Mouse (Mus musculus) CD4-positive, CD25-positive, alpha-beta regulatory T cell, adult 4 months (primary cell): ENCODE measurements around the gene Ppp6r2. TPM values are rescaled to one million over a fixed set of nuclear protein-coding genes. Genes with fewer than 3 reads are reported as not detected.

Source experiments
- ATAC-seq: one replicate; pipeline ENCODE4 v1.8.0; 2017
- polyA plus RNA-seq, 2 experiments: library from polyadenylated mRNA; unstranded; fragments of 100-300 nt; shearing (Covaris generic); gene quantifications; one replicate each; pipeline ENCODE4 v1.2.1; 2017

The Ppp6r2 gene
- polyA plus RNA-seq = 10 to 100 TPM; 25.3 to 28.0 TPM

GRCm38 (mm10) chr15:89210915-89211715 is at the start of gene Ppp6r2:
Gene Ppp6r2, plus strand, starts transcription at chr15:89211553.
- ATAC-seq = peak; percentile 54

DNA sequence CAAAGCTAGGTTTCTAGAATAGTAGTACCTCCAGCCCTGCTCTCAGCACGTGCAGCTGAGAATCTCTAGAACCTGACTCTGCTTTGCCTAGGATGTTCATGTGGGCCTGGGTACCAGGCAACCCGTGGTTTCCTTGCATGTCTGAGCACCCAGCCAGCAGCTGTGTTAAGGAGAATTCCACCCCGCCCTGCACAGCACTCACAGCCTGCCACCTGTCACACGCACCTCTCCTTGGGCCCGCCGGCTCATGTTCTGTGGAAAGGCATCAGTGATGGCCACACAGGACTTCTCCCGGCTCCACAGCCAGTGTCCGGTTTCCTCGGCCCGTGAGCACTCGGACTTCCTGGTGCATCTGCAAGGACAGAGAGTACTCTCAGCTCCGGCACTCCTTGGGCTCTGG is 45.9 kb upstream of the Ppp6r2 start:
- no peak for ATAC-seq

DNA sequence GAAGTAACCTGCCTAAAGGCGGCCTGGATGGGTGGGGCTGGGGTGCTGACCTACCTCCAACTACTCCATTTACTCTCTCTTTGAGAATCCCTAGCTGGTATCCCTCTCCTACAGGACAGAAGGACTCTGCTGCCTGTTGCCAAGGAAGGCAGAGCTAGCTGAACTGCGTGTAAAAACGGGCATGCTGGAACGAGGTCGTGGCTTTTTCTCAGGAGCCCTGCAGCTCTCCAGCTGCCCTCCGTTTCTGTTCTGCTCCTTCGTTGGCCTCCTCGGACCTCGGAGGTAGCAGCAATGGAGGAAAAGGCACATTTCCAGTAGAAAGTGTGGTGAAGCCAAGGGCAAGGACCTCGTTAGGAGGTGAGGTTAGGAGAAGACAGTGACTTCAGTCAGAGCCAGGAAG is 42.4 kb upstream of the Ppp6r2 start:
- no peak for ATAC-seq

GRCm38 (mm10) chr15:89169431-89169830 is 41.9 kb upstream of the Ppp6r2 start:
- ATAC-seq = no peak

DNA sequence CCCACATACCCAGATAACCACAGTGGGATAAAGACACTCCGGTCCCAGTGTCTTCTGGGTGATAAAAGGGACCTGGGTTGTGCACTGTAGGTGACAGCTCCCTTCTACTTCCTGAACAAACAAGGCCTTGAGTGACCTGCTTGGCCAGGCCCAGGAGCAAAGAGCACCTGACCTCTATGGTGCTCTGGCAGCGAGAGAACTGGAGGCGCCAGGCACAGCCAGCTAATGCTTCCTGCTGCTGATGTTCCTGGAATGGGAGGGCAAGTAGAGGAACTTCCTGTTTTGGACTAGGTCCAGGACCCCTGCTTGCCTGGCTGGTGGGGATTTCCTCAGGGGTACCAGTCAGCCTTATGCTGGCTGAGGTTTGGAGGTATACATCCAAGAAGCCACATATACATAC is 41.3 kb upstream of the Ppp6r2 start:
- ATAC-seq = no peak

- no peak for ATAC-seq
These were observed 39.8 kb upstream of the Ppp6r2 start for GRCm38 (mm10) chr15:89171526-89172051.

DNA sequence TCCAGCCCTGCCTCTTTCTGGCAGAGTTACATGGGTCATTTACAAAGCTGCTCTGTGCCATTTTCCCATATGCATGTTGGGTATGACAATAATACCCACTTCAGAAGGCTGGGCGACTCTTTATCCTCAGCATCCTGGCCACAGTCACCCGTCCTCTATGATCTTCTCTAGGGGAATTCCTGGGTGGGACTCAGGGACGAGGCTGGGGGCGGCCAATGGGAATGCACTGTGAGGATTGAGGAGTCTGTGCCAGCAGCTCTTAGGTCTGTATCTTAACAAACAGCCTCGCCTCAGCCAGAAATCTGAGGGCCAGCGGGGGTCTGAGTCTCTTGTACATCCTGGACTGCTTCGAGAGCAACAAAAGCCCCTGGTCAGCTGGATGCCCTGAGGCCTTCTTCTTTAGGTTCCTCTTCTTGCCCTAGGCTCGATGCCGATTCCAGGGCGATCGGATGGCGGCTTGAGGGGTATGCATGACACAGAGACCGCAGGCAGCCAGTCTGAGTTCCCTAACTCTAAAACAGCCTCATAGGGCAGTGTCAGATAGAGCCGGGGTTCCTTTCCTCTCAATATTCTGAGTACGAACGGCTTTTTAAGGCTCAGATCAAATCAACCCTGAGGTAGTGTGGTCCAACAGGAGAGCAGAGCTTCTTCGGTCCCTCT is 38.9 kb upstream of the Ppp6r2 start:
- ATAC-seq = peak; percentile 18

GRCm38 (mm10) chr15:89173024-89173905 is 38.1 kb upstream of the Ppp6r2 start:
- ATAC-seq = peak; percentile 70

DNA sequence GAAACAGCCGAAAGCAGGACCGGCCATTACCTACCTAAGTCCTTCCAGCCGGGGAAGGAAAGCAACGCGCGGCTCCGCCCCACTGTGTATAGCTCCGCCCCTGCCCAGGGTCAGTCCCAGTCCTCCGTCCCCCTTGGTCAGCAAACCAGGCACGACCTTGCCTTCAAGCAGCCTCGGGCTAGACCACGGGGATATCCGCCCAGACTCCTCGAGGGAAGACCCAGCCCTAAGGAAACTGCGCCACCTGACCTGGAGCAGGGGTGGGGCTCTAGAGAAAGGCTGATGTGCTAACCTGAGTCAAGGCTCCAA is 37.5 kb upstream of the Ppp6r2 start:
- ATAC-seq = no peak

DNA sequence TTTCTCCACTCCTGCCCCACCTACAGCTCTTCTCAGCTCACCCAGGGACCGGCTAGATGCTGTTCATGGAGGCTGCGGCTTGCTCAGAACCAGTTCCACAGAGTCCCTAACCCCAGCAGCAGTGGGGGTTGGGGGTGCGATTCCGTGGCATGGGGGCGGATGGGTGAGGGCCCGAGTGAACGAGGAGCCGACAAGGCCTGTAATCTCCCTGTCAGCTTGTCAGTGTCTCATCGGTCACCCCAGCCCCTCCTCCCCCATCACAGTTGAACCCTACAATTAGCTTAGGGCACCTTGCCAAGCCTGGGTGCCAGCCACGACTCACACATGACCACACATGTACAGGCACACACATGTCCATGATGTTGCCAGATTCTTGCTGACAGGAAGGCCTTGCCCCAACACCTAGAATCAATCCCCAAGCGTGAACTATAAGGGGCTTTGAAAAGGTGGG is 36.4 kb upstream of the Ppp6r2 start:
- no peak for ATAC-seq

GRCm38 (mm10) chr15:89175411-89176155 is 35.8 kb upstream of the Ppp6r2 start:
- ATAC-seq = no peak

DNA sequence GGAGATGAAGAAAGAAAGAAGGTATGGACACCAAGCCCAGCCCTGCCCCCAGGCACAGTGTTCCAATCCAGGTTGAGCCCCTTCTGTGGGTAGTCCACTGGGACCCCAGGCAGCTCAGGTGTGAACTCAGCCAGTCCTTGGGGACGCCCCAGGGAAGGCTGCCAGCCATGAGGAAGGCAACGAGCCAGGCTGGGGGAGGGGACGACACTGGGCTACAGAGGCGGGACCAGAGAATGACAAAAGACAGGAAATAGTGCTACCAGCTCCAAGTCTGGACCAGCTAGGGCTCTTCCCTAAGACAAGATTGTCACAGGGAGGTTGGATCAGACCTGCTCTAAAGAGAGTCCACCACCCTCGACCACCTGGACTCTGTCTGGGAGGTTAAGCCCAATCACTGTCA is 34.2 kb upstream of the Ppp6r2 start:
- ATAC-seq = no peak

DNA sequence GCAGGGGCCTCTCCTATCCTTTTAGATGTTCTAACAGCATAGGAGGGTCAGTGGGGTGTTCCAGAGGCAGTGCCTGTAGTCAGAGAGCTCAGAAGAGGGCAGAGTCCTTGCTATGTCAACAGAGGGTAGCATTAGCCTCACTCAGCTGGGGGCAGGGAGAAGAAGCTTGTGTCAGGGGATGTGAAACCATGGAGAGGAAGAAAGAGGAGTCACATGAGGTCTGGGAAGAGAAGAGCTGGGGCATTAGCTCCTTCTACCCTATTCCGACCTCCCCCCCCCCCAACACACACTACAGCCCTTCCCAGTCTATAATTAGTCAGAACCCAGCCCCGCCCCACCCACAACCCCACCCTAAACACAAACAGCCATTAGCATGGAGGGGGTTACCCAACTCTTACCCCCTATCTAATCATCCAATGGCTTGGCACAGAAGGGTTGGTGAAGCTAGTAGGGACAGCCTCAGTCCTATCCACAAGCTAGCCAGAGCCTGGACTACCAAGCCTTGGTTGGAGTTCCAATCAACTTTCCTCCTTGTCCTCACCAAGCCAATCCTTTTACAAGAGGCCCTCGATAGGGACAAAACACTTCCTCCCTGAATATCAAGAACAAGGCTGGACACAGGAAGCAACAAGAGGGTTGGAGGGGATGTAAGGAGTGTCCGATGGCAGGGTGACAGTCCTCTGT is 33.6 kb upstream of the Ppp6r2 start:
- ATAC-seq = no peak

DNA sequence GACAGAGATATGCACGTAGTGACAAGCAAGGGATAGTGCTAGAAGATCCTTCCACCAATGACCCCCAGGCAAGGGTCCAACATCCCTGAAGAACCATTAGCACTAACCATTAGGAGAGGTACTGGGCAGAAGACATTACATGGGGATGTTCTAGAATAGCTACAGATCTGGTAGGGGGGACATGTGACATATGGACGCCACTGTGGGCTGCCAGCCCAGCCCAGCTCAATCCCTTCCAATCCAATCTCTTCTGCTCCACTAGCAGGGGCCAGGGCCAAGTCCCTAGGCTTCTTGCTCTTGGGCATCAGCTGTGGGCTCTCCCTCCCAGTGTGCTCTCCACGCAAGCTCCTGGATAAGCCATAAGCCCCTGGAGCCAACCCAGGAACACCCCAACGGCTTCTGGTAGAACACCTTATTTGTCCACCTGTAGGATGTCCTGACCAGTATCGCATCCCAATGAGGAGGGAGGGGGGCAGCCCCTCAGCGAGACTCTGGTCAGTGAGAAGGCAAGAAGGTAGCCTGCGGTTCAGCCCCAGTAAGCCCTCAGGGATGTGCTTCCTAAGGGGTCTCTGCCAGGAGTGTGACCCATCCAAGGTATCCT is 33.0 kb upstream of the Ppp6r2 start:
- ATAC-seq = no peak

DNA sequence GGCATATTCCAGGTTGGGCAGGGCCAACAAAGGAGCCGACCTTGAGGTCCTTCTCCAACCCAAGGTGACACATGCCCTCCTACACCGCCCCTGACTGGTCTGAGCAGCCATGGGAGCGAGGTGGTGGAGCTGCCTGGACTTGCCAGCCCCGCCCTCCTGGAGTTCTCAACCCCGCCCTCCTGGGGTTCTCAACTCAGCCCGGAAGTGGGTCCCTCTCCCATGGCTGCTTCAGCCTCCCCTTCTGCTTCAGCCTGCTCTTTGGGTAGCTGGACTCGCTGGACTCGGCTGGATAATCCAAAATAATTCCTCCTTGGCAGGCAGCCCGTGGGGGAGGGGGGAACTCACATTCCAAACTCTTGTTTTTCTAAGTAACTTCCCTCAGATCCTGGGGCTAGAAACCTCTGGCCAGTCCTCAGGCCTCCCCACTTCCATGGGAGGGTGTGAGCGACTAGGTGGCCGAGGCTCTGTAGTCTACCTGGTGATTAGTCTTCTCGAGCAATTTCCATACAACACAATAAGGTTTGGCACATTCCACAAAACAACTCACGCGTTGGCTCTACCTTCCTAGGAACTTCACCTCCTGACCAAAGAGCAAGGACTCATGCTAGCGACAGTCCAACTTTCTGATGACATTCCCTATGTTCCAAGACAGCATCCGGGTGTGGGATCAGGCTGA is 32.3 kb upstream of the Ppp6r2 start:
- no peak for ATAC-seq

- ATAC-seq = no peak
These were observed 31.8 kb upstream of the Ppp6r2 start for GRCm38 (mm10) chr15:89179630-89179964.

DNA sequence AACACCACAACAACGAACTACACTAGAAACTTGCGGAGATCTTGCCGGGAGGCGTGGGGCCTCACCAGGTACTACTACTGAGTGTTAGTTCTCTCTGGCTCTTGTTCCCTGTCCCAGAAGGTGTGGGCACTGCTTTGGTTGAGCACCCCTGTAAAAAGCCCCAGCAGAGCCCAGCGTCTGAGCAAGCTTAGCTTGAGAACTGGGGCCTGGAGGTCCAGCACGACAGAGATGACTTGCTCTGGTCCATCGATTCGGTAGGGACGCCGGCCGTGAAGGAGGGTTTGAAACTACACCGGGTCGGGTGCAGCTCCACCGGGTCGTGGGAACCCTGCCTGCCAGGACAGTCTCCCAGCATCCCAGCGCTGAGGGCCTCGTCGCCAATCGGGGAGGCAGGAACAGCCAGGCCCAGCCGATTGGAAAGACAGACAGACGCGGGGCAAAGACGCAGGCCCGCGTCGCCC is 31.2 kb upstream of the Ppp6r2 start:
- no peak for ATAC-seq

GRCm38 (mm10) chr15:89180571-89181229 is 30.7 kb upstream of the Ppp6r2 start, which contains the start of gene Plxnb2:
Gene Plxnb2, minus strand, starts transcription at chr15:89180788.
- ATAC-seq = no peak

DNA sequence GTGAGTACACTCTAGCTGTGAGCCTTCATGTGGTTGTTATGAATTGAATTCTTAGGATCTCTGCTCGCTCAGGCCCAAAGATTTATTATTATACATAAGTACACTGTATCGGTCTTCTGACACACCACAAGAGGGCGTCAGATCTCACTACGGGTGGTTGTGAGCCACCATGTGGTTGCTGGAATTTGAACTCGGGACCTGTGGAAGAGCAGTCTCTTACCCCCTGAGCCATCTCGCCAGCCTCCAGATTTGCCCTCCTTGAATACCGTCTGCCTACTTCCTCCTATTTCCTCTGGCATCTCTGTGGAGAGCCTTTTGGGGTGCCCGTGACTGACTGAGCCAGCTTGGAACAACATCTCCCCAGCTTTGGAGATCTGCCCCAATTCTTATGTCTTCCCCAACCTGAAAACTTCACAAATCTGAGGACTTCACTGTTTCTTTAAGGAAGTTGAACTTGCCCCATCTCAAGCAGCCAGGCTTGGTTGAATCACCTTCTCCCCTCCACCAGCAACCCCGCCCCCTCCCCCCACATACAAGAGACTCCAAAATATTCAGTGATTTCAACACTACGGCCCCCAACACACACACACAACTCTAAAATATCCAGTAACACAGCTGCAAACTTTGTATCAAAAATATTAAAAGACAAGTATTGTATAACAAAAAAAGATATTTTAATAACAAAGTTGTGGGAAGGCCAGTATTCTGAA is 29.6 kb upstream of the Ppp6r2 start:
- ATAC-seq = no peak
